Mouse (Mus musculus): Measurements from ENCODE around the gene Tmie.
A peak's percentile ranks its signal among the peaks of the same experiment; 100 is the strongest.

Gene Tmie

DNA sequence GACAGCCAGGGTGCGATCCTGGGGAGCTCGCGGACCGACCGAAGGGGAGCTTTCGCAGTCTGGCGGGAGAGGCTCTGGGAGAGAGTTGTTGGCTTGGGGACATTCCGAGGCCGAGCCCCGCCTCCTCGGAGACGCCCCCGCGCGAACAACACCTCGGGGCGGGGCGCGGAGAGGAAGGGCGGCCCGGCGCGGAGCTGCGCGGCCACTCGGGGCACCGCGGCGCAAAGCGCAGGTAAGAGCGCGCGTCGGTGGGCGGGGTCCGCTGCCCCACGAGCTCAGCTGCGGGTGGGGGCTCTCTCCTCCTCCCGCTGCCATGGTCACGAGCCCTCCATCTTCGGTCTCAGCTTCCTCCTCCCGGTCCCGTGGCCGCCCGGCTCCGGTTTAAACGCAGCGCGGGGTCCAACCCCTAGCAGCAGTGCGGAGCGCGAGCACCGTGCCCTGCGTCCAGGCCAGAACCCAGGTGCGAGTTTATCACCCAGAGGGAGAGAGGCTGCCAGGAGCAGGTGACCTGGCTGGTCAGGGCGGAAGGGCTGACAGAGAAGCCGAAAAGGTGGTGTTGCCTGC is at the start of gene Tmie:
Gene Tmie (minus strand): TSS at position 116 of the 564 bp plus-strand sequence.
- peak in 1 of 2 experiments; percentile 49 for DNase-seq (ENCODE audit: low spot score in 2 of 2)

DNA sequence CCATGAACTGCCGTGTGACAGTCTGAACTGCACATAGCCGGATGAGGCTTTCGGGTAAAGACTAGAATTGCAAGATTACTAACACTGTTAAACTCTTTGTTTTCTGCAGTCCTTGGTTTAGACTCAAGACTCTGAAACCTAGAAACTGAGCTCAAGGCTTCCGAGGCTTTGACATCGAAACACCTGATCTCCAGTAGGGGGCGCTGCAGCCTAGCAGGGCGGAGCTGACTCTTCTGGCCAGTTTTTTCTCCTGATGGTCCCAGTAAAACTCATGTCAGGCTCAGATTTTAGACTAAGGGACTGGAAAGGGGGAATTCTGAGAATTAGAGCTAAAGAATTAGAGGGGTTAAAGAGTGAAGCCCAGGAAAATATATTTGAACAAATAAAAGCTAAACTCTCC is 42.8 kb upstream of the Tmie start:
- DNase-seq (ENCODE audit: low spot score in 2 of 2) = peak; percentile 33 to 78

DNA sequence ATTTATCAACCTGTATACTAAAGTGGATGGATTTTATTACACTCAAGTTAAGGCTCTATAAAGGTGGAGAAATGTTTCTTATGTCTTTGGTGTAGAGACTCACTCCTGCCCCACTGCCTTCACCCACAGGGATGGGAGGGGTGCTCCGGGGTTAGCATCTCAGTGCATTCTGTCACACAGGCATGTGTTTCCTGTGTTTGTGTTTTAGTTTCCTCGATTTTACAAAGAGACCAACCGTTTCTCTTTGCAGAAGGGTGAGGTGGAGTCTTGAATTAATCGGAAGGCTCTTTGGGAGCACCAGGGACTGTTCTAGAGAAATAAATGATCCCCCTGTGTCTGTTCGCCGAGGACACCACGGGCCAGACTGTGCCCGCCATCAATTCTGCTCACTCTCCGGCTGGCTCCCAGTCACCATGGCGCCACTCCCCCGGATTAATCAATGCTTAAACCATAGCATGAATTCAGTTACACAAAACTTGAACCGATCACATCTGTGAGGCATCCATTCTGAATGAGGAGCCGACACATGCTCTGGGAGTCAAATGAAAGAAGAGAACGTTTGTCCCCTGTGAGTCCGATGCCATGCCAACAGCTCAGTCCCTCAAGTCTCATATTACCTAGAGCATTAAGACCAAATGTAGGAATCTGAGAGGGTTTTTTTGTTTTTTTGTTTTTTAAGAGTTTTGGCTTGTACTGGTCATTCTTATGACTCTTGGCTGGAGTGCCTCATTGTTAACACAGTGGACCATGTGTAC is 40.9 kb upstream of the Tmie start:
- no peak for DNase-seq (ENCODE audit: low spot score in 2 of 2)

DNA sequence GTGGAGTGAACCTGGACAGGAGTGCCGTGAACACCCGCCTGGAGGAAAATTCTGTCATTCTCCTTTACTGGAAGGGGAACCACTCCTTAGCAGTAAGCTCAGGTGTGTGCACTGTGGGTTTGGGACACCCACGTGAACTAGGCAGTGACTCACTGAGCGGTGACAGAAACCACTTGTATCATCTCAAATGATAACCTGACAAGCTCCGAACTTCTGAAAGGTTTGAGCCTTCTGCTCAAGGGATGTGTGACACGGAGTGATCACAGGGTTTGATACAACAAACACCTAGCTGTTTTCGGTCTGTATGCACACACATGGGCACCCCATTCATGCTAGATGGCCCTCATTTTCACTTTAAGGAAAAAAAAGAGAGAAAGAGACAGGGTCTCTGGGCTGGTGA is 36.9 kb upstream of the Tmie start, which contains the start of gene Fam240a:
Gene Fam240a (minus strand): TSS at position 76 of the 400 bp plus-strand sequence.
- no peak for DNase-seq (ENCODE audit: low spot score in 2 of 2)

DNA sequence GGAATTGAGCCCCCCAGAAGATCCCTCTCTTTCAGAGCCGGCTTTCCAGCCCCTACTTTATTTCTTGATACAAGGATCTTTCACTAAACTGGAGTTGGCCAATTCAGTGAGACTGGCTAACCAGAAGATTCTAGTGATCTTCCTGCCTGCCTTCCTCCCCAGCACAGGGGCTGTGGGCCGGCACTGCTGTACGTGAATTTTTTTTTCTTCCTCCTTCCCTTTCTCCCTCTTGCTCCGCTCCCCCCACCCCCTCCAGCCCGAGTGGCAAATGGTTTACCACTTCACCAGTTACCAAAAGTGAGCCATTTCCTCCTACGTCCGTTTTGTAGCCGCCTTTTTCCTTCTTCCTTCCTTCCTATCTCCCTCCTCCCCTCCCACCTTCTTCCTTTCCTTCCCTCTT is 35.6 kb upstream of the Tmie start:
- DNase-seq (ENCODE audit: low spot score in 2 of 2) = no peak

DNA sequence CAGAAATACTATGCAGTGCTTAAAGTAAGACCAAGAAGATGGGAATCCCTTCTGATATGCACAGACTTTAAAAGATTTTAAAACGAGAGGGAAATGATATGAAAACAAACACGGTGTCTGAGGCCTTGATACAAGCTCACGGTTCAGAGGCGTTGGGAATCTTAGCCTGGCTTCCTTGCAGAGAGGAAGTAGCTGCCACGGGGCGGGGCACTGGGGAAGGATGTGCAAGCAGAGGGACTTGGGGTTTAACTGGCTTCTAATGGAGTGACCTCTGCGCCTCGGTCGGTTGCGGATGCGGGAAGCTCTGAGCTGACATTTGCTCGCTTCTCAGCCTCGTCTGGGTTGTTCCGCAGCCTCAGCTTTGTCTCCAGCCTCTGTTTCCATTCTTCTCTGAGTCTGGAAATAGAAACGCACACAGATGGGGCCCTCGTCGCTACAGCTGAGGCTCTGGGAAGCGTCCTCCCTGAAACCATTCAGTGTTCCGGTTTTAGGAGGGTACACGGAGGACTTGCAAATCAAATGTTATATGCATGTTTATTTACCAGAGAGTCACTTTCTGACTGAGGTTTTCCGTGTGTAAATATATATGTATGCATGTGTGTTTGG is 34.8 kb upstream of the Tmie start:
- no peak for DNase-seq (ENCODE audit: low spot score in 2 of 2)

DNA sequence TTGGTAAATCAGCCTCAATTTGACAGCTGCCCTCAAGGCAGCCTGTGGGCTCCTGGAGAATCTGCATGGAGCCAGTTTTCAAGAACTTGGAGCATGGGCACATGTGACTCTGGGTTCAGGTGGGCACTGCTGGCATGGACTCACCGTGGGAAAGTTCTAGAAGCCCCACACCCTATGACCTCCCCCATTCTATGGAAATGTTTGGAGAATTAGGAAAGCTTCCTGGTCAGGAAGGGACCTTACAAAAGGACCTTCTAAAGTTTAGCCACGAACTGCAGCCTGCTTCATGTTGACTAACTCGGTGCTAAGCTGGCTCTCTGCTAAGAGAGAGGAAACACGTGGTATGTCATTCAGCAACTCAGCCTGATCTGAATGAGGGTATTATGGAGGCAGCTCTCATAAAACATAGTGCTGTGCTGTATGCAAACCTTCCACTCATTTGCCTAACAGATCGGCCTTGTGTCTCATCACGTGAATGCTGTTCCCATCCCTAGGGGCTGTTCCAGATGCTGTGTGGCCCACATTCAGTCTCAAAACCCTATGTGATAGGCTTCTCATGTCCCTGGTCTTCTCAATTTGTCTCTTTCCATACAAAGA is 29.6 kb upstream of the Tmie start:
- no peak for DNase-seq (ENCODE audit: low spot score in 2 of 2)

DNA sequence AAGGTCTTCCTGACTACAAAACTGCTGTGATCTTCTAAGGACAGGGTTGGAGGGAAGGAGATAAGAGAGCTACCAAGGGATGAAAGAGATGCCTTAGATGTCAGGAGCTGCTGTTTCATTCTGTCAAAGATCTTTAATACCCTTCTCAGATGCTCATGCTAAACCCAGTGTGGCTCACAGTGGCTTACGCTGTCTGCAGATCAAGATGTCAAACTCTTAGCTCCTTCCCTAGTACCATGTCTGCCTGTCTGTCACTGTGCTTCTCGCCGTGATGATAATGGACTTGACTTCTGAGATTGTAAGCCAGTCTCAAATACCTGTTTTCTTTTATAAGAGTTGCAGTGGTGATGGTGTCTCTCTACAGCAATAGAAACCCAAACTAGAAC is 28.7 kb upstream of the Tmie start:
- no peak for DNase-seq (ENCODE audit: low spot score in 2 of 2)

DNA sequence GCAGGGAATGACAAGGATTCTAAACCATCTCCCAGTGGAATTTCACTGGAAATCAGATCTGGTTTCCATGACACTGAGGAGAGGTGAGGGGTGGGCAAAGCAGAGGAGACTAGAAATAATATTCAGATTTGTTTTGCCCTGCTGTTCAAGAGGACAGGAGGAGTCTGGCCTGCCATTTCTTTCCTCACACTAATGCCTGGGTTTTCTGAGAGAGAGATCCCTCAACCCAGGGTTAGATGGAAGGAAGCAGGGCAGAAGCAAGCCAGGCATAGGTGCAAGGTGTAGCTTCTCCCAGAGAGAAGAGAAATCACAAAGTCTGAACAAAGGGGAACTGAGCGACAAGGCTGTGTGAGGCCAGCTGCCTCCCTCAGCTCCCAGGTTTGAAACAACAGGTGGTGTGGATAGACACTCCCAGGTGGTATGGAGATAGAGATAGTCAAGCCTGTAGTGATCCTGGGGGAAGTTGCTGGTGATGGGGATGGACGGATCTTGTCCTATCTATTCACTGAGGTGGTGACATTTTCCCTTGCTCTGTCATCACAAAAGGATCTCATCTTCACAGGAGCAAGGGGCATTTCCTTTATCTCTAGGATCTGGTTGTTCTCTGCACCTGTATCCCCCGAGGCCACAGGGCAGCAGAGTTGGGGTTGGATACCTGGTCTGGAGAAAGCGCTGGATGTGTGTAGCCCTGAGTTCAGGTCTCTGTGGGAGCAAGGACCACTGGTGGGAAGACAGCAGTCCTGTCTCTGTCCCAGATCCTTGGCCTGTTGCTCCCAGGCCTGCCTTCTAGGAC is 28.1 kb upstream of the Tmie start:
- no peak for DNase-seq (ENCODE audit: low spot score in 2 of 2)

DNA sequence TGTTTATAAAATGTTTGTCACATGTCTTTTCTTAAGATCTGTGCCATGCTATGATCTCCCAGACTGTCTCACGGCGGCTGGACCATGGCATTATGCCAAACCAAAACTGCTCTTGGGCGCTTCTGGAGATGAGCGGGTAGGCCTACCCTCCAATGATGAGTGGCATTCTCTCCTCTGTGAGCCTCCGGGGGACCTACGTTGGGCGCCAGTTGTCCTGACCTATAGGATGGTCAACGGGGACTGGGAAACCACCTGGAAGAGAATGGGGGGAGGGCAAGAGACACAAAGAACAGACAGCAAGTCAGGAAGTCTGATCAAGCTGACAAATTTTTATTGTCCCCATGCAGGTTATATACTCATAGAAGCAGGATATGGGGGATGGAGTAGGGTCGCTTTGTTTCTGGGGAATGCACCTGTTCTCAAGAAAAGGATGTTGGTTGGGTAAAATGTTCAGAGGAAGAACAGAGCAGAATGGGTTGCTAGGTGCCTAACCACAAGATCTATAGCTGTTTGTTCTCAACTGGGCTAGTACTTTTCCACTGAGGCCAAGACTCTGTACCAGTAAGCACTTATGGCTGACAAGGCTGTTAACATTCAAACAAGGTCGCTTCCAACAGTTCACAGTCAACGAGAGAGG is 27.4 kb upstream of the Tmie start:
- DNase-seq (ENCODE audit: low spot score in 2 of 2) = no peak

DNA sequence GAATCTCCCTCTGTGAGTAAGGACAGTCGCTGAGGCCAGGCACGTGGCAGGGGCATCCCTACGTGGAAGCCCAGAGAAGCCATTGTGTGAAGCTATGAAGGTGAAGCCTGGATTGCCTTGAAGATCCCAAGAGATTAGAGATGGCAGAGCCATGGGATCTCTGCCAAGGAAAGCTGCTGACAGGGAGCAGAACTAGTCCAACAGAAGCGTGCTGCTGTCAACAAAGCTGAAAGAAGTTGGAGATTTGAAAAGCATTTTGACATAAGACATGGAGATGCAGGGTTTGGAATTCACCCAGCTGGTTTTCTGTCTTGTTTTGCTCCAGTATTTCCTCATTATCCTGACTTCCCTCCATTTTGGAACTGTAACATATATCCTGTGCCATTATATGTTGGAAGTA is 22.4 kb upstream of the Tmie start:
- DNase-seq (ENCODE audit: low spot score in 2 of 2) = no peak

DNA sequence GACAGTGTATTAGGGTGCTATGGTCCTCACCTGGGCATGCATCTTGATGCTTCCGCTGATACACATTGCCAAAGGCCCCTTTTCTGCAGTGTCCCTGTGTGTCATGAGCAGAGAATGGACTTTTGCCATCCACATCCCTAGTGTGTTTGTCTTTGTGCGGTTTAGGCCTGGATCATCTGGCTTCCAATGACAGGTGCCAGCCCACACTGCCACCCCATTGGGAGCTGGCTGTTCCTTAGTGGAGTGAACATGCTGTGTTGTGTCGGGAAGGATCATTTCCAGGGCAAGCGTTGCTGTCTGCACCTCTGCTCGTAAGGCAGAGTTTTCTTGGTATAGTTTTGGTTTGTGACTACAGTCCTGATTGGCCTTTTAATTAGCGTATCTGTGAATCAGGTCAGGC is 21.3 kb upstream of the Tmie start:
- DNase-seq (ENCODE audit: low spot score in 2 of 2) = no peak

DNA sequence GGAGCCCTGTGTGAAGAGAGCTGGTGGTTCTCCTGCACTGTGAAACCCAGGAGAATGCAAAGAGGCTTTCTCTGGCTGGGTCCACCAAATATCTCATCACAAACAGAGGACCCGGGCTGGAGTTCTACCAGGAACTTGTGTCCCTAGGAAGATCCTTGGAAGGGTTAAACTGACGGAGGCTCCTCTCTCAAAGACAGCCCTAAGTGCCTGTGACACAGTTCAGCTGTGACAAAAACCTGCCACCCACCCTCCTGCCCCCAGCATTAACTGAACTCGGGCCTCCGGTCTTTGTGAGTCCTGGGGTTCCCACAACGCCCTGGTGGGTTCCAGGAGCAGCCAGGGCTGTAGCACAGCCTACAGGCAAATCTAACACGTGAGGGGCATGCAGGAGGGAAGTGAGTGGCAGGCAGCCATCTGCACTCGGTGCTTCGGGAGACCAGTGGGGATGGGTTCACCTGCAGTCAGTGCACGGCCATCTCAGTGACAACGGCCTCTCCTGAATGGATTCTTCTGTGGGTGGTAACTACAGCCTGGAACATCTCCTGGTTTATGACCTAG is 19.6 kb upstream of the Tmie start:
- DNase-seq (ENCODE audit: low spot score in 2 of 2) = no peak

DNA sequence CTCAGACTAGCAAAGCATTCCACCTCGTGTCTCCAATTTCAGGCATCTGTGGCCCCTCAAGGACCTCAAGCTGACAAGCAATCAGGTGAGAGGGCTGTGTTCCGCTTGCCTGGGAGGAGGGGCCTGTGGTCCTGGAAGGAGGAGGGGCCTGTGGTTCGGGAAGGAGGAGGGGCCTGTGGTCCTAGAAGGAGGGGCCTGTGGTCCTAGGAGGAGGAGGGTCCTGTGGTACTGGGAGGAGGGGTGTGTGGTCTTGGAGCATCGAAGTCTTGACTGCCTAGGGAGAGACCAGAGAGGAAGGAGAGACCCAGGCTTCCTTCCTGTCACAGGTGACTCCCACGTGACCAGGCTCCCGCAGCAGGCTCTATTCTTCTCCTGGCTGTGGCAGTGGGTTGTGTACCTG is 16.7 kb upstream of the Tmie start:
- peak in 1 of 2 experiments; percentile 26 for DNase-seq (ENCODE audit: low spot score in 2 of 2)

DNA sequence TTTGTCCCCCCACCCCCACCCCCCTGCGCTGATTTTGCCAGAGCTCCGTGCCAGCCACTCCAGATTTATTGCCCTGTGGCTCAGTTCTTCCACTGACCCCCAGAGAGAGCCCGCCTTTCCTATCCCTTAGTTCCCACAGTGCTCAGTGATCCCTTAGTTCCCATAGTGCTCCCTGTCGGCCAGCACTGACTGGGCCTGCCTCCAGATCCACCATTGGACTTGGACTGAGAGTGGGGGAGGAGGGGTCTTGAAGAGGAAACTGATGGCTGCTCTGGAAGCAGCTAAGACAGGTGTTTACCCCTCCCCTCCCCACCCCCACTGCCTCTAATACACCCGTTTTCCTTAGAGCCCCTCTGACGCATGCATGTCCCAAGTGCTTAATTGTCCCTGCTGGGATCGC is 16.1 kb upstream of the Tmie start:
- DNase-seq (ENCODE audit: low spot score in 2 of 2) = no peak

DNA sequence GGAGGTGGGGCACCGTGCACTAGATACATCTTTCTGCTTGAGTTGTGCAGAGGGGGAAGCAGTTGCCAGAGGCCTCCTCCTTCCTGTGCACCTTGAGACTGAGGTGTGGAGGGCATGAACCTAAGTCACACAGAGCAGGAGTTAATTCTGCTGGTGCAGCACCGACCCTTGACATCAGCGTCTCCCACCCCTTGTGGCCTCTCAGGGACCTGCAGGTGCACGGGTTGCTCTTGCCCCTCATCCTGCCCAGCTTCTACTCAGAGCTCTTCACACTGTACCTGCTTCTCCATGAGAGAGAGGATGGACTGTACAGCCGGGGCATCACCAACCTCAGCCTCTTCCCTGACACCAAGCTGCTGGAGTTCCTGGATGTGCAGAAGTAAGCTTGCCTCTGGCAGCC is 15.6 kb upstream of the Tmie start:
- DNase-seq (ENCODE audit: low spot score in 2 of 2) = no peak

DNA sequence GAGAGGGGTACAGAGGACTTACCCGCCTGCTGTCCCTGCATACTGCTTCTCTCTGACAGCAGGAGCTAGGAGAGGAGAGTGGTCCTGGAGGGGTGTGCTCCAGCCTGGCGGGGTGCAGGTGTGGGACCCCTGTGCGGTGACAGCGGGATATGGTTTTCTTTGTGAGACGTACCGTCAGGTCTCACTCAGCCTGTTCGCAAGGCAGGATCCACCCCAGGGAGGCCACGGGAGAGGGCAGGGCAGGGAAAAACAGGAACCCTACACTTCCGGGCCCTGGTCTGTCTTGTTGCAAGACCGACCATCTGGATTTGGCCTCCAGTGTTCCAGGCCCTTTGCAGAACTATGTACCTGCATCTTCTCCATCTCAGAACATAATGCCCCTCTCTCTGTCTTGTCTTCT is 13.5 kb upstream of the Tmie start:
- no peak for DNase-seq (ENCODE audit: low spot score in 2 of 2)

DNA sequence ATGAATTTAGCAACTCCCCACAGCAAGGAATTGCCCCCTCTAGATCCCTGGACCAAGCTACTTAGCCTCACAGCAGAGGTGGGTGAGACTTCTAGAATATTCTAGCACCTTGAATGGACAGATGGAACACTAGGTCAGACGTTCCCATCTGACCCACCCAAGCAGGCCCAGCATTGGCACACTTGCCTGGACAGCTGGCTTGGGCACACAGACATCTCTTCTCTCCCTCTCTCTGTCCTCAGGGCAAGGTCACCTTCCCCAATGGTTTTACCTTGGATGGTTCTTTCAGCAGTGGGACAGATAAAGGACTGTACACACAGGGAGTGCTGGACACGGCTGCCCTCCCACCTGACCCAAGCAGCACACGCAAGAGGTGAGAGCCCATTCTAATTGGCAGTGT is 12.6 kb upstream of the Tmie start:
- DNase-seq (ENCODE audit: low spot score in 2 of 2) = no peak

DNA sequence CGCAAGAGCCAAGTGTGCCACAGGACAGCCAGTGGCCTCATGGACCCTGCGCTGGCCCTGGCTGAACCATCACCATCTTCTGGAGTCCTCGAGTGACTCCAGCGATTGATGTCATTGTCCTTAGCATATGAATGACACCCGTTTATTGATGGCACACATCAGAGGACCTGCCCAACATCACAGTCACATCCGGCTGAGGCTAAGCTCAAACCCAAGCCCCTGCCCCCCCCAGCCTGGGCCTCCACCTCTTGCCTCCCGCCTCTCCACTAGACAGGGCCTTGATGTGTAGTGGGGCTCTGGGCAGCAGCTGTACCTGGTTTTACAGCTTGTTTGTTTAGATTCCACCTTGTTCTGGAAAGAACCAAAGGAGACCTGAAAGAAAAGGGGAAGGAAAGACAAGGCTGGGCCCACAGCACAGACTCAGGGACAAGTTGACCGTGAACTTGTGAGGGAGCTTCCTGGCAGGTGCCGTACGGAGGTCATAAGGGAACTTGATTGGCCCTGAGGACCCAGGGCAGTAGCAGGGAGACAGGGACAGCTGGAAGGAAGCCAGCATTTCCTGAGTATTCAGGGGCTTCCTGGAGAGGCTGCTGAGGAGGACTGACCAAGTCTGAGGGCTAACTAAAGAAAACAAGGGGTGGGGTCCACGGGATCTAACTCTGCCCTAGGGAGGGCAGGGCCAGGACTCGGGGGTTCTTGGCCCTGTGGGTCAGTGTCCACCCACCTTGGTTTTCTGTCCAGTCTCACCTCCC is 11.3 kb upstream of the Tmie start:
- no peak for DNase-seq (ENCODE audit: low spot score in 2 of 2)

DNA sequence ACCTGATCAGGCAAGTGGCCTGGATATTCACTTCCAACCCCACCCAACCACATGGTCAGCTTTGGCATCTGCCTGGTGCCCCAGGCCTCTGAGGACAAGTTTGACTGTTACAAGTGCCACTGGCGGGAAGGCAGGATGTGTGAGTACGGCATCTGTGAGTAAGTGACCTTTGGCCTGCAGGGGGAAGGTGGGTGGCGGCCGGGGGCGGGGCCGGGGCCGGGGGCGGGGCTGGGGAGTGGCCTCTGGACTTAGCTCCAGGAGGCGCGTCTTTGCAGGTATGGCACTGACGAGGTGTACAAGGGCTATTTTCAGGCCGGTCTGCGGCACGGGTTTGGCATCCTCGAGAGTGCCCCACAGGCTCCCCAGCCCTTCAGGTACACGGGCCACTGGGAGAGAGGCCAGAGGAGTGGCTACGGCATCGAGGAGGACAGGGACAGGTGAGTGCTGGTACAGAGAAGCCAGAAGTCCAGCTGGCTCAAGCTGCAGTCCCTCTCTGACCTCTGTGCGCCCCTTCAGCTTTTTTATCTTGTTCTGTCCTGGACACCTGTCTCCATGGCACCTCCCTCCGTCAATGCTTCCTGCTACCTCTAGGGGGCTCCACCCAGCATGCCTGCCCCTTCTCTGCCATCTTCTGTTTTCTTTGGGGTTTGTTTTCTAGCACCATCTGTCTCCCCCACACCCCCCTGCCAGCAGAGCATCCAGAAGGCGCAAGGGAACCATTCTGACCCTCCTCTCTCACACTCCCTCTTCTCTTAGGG is 10.3 kb upstream of the Tmie start:
- DNase-seq (ENCODE audit: low spot score in 2 of 2) = no peak
